In genomic region chr8:95000684-95001083, GRCm38 (mm10) we compare ENCODE assay signal across 8 mouse cellular contexts. TPM values are rescaled to one million over a fixed set of nuclear protein-coding genes. Genes with fewer than 3 reads are reported as not detected.
DNase-seq lines count a peak whose midpoint lies in the region; ATAC-seq and TF ChIP-seq lines count a peak whose summit lies in the region.

No protein-coding gene starts in this region.

- no peak overlapping the region for H3K4me2 ChIP-seq in limb, embryonic 15.5 days
- H3K4me2 ChIP-seq in midbrain, postnatal 0 days (ENCODE audit: low read depth, low read length, poor library complexity, severe bottlenecking), result peak overlapping the region; percentile 72; the same call in 1 of the 2 replicates

- H3K4me1 ChIP-seq in forebrain, embryonic 10.5 days, result peaks cover 68% of the 10 kb centered on the region
- peaks cover 69% of the 10 kb centered on the region for H3K4me1 ChIP-seq in hindbrain, embryonic 10.5 days (replicated peaks)
- H3K4me1 ChIP-seq in limb, embryonic 15.5 days, result peaks cover 35% of the 10 kb centered on the region
- peaks cover 29% of the 10 kb centered on the region for H3K4me1 ChIP-seq in midbrain, postnatal 0 days (ENCODE audit: insufficient read depth, low read length)

- peak overlapping the region; percentile 62 for H3K4me3 ChIP-seq in forebrain, embryonic 10.5 days
- H3K4me3 ChIP-seq in hindbrain, embryonic 10.5 days, result peak overlapping the region; percentile 61
- H3K4me3 ChIP-seq in limb, embryonic 15.5 days, result no peak overlapping the region
- H3K4me3 ChIP-seq in midbrain, postnatal 0 days (ENCODE audit: low read depth, low read length), result no peak overlapping the region

- no peaks in the 10 kb centered on the region for H3K9me3 ChIP-seq in forebrain, embryonic 10.5 days
- H3K9me3 ChIP-seq in hindbrain, embryonic 10.5 days, result no peaks in the 10 kb centered on the region
- H3K9me3 ChIP-seq in limb, embryonic 15.5 days, result no peaks in the 10 kb centered on the region
- no peaks in the 10 kb centered on the region for H3K9me3 ChIP-seq in midbrain, postnatal 0 days (ENCODE audit: low read length)

- DNase-seq in A20 (ENCODE audit: low read depth, low spot score) (peak; percentile 35), NIH3T3 (ENCODE audit: low read depth) (peak; percentile 65)
- DNase-seq in forebrain, embryonic 10.5 days (ENCODE audit: extremely low spot score, low spot score), result peak; percentile 86
- peak; percentile 89 for DNase-seq in hindbrain, embryonic 10.5 days (ENCODE audit: low spot score)
- peak; percentile 78 for DNase-seq in midbrain, postnatal 0 days (ENCODE audit: low spot score)
- DNase-seq in thymus, postnatal 10 days (ENCODE audit: low spot score in 2 of 2), result peak; percentile 51 to 53
- no peak for DNase-seq in layer of hippocampus, adult 9-10 months (ENCODE audit: low spot score)

- peak overlapping the region; percentile 96 for H3K27ac ChIP-seq in forebrain, embryonic 10.5 days
- peak overlapping the region; percentile 98 for H3K27ac ChIP-seq in hindbrain, embryonic 10.5 days
- H3K27ac ChIP-seq in limb, embryonic 15.5 days, result 0 out of 2 replicates have a peak overlapping the region, but pooled peaks have one; percentile 5
- peak overlapping the region; percentile 94 for H3K27ac ChIP-seq in midbrain, postnatal 0 days (ENCODE audit: low read depth, low read length)

- H3K27me3 ChIP-seq in forebrain, embryonic 10.5 days (ENCODE audit: poor library complexity, severe bottlenecking), result no peaks in the 10 kb centered on the region
- no peaks in the 10 kb centered on the region for H3K27me3 ChIP-seq in hindbrain, embryonic 10.5 days (ENCODE audit: insufficient read depth, poor library complexity, severe bottlenecking)
- no peaks in the 10 kb centered on the region for H3K27me3 ChIP-seq in limb, embryonic 15.5 days
- H3K27me3 ChIP-seq in midbrain, postnatal 0 days (ENCODE audit: insufficient read depth, low read length), result no peaks in the 10 kb centered on the region

- TF ChIP-seq CTCF in midbrain, postnatal 0 days (IDR thresholded peaks at IDR 0.05), result no peak

- ATAC-seq in limb, embryonic 15.5 days (ENCODE audit: insufficient number of reproducible peaks, low FRiP score, low TSS enrichment, low read depth), result no peak
- ATAC-seq in midbrain, postnatal 0 days (ENCODE audit: low FRiP score), result no peak

- H3K9ac ChIP-seq in limb, embryonic 15.5 days, result no peak overlapping the region
- no peak overlapping the region; the same call in 1 of the 2 replicates for H3K9ac ChIP-seq in midbrain, postnatal 0 days (replicated peaks; ENCODE audit: low read length, poor library complexity, severe bottlenecking)

- 20% methylated on average over 5 of the region's 5 CpGs for WGBS in forebrain, embryonic 10.5 days
- 17% methylated on average over 5 of the region's 5 CpGs for WGBS in hindbrain, embryonic 10.5 days
- WGBS in limb, embryonic 15.5 days, result 28% methylated on average over 5 of the region's 5 CpGs
- 8% methylated on average over 5 of the region's 5 CpGs for WGBS in midbrain, postnatal 0 days

- H3K36me3 ChIP-seq in forebrain, embryonic 10.5 days (replicated peaks), result peaks cover 60% of the 10 kb centered on the region
- H3K36me3 ChIP-seq in hindbrain, embryonic 10.5 days, result peaks cover 56% of the 10 kb centered on the region
- 0 out of 2 replicates have a peak, but pooled peaks cover 1% of the 10 kb centered on the region for H3K36me3 ChIP-seq in limb, embryonic 15.5 days
- peaks cover 28% of the 10 kb centered on the region for H3K36me3 ChIP-seq in midbrain, postnatal 0 days (ENCODE audit: insufficient read depth, low read length)

RNA-seq across cellular contexts. Expression of gene Adgrg3, which starts 16.8 kb away (rescaled TPM):
- 4.9 and 5.2 TPM in 2 replicates for polyA plus RNA-seq in forebrain, embryonic 10.5 days (2016; fragmentation: Nextera tagmentation; extraction: Ambion mirVana)
- 3.2 and 3.5 TPM in 2 replicates for polyA plus RNA-seq in hindbrain, embryonic 10.5 days (2016; fragmentation: Nextera tagmentation; extraction: Ambion mirVana)
- 3.6 and 3.7 TPM in 2 replicates for polyA plus RNA-seq in limb, embryonic 15.5 days (2015; fragmentation: Nextera tagmentation; extraction: Ambion mirVana)
- 1.5 and 1.7 TPM in 2 replicates for total RNA-seq in midbrain, postnatal 0 days (2014; rRNA removed)
- polyA plus RNA-seq in midbrain, postnatal 0 days (2015; fragmentation: Nextera tagmentation; extraction: Ambion mirVana), result 0.59 and 0.88 TPM in 2 replicates

RNA-seq across cellular contexts. Expression of gene Adgrg1, which starts 26.1 kb away (rescaled TPM):
- 94.8 and 107 TPM in 2 replicates for polyA plus RNA-seq in forebrain, embryonic 10.5 days (2016; fragmentation: Nextera tagmentation; extraction: Ambion mirVana)
- polyA plus RNA-seq in hindbrain, embryonic 10.5 days (2016; fragmentation: Nextera tagmentation; extraction: Ambion mirVana), result 101 and 186 TPM in 2 replicates
- polyA plus RNA-seq in limb, embryonic 15.5 days (2015; fragmentation: Nextera tagmentation; extraction: Ambion mirVana), result 23.2 and 25.0 TPM in 2 replicates
- total RNA-seq in midbrain, postnatal 0 days (2014; rRNA removed), result 218 and 247 TPM in 2 replicates
- 114 and 125 TPM in 2 replicates for polyA plus RNA-seq in midbrain, postnatal 0 days (2015; fragmentation: Nextera tagmentation; extraction: Ambion mirVana)

RNA-seq across cellular contexts. Expression of gene Drc7, which starts 54.2 kb away (rescaled TPM):
- polyA plus RNA-seq in forebrain, embryonic 10.5 days (2016; fragmentation: Nextera tagmentation; extraction: Ambion mirVana), result 0.18 and 0.24 TPM in 2 replicates
- polyA plus RNA-seq in hindbrain, embryonic 10.5 days (2016; fragmentation: Nextera tagmentation; extraction: Ambion mirVana), result 0.68 and 0.88 TPM in 2 replicates
- polyA plus RNA-seq in limb, embryonic 15.5 days (2015; fragmentation: Nextera tagmentation; extraction: Ambion mirVana), result 0.09 TPM in 1 of 2 replicates, not detected in the other
- total RNA-seq in midbrain, postnatal 0 days (2014; rRNA removed), result 4.4 and 9.8 TPM in 2 replicates
- 2.8 and 3.6 TPM in 2 replicates for polyA plus RNA-seq in midbrain, postnatal 0 days (2015; fragmentation: Nextera tagmentation; extraction: Ambion mirVana)

Comparison
In these comparisons a context has a peak if more than half of its experiments do, and no peak if none do; other contexts are left out.
1. H3K27ac ChIP-seq: peak in every context shown above with its lines; median percentile 98 in hindbrain, embryonic 10.5 days; 96 in forebrain, embryonic 10.5 days; 94 in midbrain, postnatal 0 days; 5 in limb, embryonic 15.5 days.
2. H3K4me3 ChIP-seq: peak in forebrain, embryonic 10.5 days (single experiment) and hindbrain, embryonic 10.5 days (single experiment); none in limb, embryonic 15.5 days (single experiment) and midbrain, postnatal 0 days (single experiment).